Mouse (Mus musculus) gastrocnemius, postnatal 4 days (tissue): Measurements from ENCODE around the gene Clip1. TPM values are rescaled to one million over a fixed set of nuclear protein-coding genes. Genes with fewer than 3 reads are reported as not detected.
"Not testable (repeated sequence)": the region's sequence is repeated elsewhere in the genome, so short reads cannot be mapped to it uniquely, and the experiment has no call there.

Source experiments
- DNase-seq, 2 experiments: peaks; one replicate each; pipeline ENCODE4 v3.0.0; 2021 to 2022; ENCODE audit warnings: low spot score in 2 of 2, mixed read lengths in 2 of 2
- long read RNA-seq, 2 experiments: library from polyadenylated mRNA; stranded (forward); transcript quantifications; one replicate each; pipeline ENCODE4 v2.0.0; 2021
- total RNA-seq, 2 experiments: library from RNA; stranded (reverse); gene quantifications; 2 replicates each; pipeline ENCODE4 v1.2.3; 2021

Gene Clip1
- 10 to 100 TPM; 79.5 to 94.5 TPM for total RNA-seq
- long read RNA-seq, experiment 1, full-length matches to known transcripts, result 11 of 58 reads
- long read RNA-seq, experiment 1, partial matches to known transcripts, result 9 of 58 reads
- long read RNA-seq, experiment 1, other reads (novel, unspliced or antisense), result 38 of 58 reads
- long read RNA-seq, experiment 2, full-length matches to known transcripts, result 16 of 78 reads
- long read RNA-seq, experiment 2, partial matches to known transcripts, result 12 of 78 reads
- long read RNA-seq, experiment 2, other reads (novel, unspliced or antisense), result 50 of 78 reads

DNA sequence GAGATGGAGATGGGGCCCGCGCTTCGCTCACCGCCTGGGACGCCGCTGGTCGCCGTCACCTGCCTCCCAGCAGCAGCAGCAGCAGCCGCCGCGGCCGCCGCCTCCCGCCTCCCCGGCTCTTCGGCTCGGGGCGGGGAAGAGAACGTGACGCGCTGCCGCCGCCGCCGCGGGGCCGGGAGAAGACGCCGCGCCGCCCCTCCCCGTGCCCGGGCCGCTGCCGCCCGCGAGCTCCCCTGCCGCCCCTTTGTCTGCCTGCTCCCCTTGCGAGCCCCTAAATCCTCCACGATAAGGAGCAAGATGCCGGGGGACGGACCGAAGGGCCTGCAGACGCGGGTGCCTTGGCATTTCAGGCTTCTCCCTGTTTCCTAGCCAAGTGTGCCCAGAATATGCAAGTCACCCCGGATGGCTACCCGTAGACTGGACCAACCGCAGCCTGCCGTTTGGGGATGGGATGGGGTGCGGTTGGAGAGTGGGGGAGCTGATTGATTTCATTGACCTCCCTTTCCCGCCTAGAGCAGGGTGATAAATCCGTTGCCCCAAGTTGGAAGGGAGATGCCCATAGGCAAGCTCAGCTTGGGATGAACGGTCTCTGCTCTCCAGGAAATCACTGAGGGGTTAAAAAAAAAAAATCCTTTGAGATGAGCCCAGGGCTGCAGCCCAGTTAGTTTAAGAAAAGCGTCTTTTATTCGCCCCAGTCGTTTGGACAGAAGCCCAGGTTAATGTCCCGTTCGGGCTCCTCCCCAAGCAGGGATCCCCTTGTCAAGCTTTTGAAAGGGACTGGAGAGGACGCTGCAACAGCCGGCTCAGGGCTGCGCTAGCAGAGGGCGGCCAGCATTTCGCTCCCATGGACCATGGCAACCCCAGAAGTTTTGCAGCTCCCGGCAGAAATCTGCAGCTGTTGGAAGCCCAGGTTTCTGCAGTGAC, at the start of gene Clip1:
TSS of gene Clip1 (minus strand) at position 398 of the 924 bp plus-strand sequence.
- DNase-seq, result peak; percentile 47 to 69

DNA sequence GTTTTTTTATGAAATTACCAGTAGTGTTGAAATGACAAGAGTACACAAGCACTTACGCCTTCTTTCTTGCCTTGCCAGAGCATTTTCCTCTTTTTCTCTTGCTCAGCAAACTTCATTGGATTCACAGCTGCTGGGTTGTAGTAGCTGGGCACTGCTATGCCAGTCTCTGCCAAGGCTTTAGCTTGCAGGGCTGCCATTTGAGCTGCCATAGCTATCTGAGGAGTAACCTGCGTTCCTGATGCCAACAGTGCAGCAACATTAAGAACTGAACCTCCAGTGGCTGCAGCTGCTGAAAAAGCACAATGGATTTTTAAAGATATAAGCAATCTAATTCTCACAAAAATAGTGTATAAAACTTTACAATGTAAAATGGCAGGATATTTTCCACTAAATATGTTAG, 46.6 kb upstream of the Clip1 start:
- no peak for DNase-seq

DNA sequence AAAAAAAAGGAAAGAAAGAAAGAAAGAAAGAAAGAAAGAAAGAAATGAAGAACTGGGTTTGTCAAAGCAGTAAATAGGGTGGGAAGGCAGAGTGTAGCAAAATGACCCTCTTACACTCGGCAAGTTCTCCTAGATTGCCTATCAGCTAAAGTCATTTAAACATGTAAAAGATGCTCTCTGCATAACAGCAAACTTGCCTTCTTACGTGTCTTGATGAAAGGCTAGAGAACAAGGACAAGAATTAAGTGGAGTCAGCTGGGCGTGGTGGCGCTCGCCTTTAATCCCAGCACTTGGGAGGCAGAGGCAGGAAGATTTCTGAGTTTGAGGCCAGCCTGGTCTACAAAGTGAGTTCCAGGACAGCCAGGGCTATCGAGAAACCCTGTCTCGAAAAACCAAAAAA, 39.4 kb upstream of the Clip1 start:
- not testable (repeated sequence) for DNase-seq

DNA sequence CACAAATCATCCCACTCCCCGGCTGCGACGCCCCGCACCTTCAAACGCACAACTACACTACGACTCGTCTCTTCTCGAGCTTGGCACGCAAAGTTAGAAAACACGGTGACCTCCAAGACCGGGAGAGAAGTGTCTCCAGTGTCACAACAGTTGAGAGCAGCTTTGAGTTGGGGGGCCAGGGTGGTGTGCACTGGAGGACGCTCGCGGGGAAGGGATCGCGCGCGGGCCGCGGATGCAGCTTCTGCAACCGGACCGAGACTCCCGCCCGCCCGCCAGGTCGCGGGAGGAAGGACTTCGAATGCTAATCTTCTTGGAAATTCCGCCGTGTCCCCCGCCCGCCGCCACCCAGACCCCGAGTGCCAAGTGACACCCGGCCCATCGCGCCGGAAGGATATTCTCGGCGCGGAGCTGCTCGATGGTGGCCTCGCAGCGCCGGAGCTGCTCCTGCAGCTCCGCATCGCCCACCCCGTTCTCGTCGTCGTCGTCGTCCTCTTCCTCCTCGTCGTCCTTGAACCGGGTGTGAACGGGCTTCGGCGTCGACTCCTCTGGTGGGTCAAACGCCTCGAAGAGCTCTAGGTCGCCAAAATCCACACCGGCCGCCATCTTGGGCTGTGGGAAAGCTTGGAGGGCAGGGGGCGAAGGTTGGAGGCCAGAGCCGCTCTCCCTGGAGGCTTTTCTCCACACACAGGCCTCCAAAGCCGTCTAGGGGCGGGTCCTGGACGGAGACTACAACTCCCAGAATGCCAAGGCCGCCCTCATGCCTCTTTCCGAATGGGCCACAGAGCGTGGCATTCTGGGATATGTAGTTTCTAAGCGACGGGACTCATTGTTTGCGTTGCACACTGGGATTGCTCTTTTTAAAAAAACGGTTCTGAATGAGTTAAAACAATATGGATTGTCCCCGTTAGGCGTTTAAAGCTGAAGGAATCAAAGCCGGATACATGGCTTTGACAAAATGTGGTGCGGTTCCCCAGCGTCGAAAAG, 36.2 kb upstream of the Clip1 start, which contains the start of gene Zcchc8:
TSS of gene Zcchc8 (minus strand) at position 773 of the 984 bp plus-strand sequence.
- DNase-seq, result peak; percentile 83 to 95

DNA sequence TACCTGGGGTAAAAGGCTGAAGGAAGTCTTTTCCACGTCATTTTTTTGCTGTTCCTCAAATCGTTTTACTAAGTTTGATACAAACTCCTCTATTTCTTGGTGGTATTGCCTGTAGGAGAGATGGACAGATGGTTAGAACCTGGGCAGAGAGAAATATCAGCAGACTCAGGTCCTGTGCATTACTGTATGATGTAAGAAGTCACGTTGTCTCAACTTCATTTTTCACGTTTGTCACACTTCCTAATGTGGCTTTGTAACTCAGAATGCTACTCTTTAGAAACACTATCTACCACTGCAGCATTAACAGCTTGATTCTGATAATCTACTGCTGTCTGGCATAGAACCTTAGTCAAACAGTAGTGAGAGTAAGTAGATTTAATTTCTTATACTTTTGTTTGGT, 30.2 kb upstream of the Clip1 start:
- DNase-seq, result no peak

DNA sequence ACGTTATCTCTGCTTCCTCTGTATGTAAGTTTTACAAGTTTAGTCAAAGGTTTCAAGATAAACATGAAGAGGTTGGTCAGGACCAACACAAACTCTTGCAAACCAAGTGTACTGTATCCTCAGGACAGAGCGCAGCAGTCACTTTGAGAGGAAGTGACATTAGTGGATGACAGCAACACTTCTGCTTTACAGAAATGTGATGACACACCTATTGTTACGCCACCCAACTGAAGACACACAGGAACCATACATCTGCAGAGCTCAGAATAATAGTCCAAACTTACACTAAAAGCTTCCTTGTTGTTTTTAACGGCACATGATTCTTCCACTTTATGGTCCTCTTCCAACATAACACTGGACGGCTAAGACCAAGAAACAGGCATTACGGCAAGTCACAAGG, 29.4 kb upstream of the Clip1 start:
- no peak for DNase-seq

DNA sequence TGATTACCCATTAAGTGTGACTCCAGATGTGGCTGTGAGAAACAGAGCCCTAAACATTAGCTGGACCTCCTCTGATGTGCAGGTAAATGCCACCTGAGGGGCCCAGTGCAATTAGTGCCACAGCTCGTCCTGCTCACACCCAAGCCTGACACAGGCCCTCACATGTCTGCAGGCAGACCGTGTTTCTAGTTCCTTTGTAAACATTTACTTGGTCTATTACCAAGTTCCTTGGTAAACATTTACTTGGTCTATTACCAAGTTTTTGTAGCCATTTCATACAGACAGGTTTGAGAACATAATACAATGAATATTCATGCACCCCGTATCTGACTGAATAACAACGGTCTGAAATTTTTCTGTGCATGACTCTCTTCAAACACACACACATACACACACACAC, 25.2 kb upstream of the Clip1 start:
- DNase-seq, result no peak

DNA sequence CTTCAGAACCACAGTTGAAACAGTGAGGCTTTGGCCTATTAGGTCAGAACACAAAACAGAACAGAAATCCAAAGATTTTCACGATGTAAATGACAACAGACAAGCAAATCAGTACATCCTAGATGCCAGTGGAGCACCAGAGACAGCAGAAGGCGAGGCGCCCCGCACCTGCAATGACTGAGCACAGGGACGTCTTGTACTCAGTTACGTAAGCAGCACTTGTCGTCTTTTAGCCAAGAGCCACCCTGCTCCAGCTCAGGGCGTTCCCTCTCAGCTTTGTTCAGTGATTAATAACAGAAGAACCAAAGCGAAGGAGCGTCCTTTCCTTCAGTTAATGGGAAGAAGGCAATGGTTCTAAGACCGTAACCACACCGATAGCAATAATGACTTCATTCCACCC, 24.2 kb upstream of the Clip1 start:
- no peak for DNase-seq

DNA sequence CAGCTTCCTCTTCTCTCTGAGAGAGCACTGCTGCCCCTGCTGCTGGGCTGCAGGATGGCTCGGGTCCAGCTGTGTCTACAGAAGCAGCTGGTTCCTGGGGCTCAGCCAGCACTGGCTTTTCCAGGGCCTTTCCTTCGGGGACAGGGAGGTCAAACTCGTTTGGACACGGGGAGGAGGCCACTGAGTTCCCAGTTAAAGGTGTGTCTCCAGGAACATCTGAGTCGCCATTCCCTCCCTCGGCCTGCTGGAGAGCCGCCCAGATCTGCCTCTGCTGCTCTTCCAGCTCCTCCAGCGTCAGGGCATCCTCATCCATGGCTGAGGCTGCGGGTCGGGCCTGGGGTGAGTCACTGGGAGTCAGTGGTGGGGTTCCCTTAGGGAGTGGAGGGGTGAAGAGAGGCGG, 16.2 kb upstream of the Clip1 start:
- DNase-seq, result peak; percentile 60 to 75

DNA sequence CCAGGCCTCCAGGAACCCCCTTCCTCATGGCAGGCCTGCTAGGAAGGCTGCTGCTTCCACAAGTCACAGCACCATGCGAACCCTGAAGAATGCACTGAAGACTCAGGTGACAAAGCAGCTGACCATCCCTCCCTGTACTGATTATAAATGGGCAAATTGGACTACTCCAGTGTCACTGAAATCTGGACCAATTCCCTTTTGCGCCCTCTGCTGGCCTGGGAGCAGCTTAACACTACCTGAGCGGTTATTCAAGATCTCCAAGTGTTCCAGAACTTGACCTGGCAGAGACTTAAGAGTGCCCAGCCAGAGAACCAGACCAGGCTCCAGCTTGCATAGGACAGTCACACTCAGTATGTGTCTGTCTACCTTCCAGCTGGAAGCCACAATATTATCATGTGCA, 14.8 kb upstream of the Clip1 start:
- DNase-seq, result peak; percentile 33 to 70

DNA sequence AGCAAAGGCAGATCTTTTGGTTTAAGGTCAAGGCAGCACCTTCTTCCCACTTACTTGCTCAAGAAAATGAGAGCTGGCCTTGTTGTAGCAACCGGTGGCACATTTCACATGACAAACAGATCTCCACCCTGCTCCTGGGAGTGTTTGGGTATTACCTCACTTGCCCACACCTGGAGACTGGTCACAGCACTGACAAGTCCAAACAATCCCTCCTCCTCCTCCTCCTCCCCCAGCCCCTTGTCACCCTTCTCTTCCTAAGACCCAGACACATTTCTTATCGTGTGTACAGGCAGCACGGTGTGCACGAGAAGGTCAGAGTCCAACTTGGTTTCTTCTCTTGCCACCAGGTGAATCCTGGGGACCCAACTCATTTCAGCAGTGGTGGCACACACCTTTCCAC, 12.5 kb upstream of the Clip1 start:
- DNase-seq, result no peak

DNA sequence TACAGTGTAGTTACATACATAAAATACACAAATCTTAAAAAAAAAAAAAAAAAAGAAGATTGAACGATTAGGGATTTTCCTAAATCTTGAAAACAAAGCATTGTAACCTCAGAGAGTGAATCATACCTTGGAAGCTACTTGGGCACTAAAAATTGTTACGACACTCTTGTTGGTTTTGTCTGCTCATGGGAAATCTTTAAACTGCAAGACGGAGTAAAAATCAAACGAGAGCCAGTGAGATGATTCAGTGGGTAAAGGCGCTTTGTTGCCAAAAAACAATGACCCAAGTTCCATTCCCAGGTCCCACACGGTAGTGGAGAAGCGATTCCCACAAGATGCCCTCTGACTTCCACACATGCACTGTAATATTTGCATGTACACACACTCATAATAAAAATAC, 11.8 kb upstream of the Clip1 start:
- no peak for DNase-seq

DNA sequence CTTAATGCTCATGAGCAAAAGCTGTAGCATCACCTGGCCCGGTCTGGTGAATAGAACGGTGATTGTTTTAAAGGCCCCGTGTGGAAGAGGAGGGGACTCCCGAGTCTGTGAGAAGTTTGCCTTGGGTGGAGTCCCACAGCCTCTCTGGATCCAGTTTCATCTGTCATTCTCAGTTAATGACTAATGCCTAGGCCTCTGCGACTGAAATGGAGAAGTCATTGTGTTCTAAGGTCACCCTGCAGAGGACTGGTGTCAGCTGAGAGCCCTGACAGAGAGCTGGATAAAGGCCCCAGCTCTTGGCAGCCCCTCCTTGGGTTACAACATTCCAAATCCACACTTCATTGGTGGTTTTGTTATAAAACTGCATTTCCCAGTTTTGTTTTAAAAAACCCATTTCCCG, 10.1 kb upstream of the Clip1 start:
- peak in 1 of 2 experiments; percentile 36 for DNase-seq

DNA sequence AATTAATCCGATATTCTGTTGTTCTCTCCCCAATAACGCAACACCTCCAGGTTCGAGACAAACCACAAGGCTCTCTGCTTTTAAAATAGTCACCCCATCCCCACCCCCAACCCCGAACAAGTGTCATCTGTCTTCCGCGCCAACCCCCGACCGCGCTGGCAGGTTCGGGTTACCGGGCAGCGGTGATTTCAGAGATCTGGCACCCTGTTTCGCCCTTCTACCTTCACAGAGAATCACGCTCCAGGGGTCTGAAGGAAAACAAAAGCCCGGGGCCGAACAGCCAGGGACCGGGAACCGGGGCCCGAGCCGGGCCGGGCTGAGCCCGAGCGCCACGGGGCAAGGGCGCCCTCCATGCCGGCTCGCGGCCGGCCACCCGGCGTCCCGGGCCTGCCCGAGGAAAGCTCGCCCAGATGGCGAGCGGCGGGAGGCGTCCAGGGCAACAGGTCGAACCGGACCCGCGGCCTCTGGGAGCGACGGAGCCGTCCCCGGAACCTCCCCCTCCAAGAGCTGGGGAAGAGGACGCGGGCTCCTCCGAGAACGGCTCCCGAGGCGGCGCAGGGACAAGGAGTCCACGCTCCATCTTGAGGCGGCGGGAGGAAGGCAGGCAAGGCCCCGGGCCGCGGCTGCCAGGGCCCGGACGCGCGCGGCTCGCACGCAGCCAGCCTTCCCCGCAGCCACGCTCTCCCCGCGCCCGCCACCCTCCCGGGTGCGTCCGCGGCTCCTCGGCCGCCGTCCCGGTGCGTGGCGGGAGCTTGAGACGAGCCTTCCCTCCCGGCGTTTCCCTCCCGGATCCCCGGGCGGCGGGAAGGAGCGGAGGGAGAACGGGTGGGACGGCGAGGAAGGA, 819 bp downstream of the Clip1 start:
- peak; percentile 28 to 64 for DNase-seq

DNA sequence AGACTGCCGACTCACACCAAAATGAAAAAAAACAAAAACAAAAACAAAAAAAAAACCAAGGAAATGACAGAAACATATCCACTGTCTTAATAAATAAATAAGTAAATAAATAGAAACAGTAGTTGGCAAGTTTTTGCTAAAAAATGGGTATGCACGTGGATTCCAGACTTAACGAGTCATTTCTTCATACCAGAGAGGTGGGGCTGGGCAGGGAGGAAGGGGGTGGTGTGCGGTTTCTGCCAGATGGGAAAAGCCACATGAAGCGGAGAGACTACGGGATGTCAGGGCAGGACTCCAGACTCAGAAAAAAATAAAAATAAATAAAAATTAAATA, 1.4 kb downstream of the Clip1 start:
- peak in 1 of 2 experiments; percentile 28 for DNase-seq

DNA sequence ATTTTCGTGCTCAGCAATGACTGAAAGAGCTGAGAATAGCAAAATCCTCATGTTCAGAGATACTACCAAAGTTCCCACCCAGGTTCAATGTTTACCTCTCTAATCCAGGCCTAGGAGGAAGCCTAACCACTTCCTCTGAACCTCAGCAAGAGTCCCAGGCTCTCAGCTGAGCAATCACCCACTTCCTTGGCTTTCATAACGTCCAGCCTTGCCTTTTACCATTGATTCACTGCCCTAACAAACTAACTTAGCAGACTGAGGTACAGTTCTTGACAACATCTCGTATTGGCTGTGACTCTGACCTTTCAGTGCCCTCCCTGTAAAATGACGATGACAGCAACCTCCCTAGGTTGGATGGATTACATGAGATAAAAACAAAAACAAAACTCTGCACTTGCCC, 2.0 kb downstream of the Clip1 start:
- DNase-seq, result no peak

DNA sequence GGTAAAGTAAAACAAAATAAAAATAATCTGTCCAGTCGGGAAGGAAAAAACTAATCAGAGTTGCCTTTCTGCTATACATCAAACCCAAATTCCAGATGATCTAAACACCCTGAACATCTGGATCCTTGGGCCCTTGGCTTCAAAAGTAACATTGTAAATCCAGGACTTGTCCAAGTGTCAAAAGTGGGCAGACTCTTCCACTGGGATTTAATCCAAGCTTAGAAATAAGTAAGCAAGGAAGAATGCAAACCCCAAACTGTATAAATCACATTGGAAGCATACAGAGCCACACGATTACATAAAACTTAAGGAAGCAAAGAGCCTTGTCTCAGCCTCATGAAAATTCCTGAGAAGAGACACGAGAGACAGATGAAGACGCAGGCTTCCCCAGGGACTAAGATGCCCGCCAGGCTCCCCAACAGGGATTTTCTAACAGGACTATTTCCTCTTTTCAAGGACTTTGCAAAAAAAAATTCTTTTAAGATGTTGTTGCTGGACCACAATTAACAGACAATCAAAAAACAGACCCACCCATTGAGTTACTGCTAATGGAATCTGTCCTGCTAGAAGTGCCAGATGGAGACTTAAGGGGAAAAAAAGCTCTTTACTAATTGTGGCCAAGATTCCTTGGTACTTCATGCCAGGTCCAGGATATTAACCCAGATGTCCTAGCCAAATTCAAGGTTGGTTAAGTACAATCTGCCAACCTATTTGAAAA, 4.7 kb downstream of the Clip1 start:
- no peak for DNase-seq

DNA sequence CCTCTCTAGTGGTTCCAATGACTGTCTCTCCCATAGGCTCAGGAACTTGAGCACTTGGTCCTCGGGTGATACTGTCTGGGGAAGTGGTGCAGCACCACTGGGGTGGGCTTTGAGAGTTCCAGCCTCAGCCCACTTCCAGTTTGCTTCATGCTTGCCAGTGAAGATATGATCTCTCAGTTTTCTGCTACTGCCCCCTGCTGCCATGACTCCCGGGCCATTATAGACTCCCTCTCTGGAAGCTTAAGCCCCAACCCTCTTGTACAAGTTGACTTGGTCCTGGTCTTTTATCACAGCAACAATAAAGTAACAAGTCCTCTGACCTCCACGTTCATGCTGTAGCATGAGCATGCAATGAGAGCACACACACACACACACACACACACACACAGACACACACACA, 5.3 kb downstream of the Clip1 start:
- DNase-seq, result no peak

DNA sequence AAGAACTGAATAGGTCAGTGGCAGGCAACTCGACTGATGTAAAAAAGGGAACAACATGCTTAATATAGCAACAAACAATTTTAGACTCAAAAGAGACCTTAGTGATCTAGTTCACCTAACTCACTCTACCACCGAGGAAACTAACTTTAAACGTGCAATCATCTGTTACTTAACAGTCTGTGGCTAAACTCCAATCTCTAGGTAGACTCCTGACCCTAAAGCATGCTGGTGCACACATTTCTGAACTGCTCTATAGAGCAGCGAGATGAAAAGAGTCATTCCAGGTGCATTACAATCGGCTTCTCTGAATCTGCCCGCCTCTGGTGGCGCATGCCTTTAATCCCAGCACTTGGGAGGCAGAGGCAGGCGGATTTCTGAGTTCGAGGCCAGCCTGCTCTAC, 8.7 kb downstream of the Clip1 start:
- no peak for DNase-seq

DNA sequence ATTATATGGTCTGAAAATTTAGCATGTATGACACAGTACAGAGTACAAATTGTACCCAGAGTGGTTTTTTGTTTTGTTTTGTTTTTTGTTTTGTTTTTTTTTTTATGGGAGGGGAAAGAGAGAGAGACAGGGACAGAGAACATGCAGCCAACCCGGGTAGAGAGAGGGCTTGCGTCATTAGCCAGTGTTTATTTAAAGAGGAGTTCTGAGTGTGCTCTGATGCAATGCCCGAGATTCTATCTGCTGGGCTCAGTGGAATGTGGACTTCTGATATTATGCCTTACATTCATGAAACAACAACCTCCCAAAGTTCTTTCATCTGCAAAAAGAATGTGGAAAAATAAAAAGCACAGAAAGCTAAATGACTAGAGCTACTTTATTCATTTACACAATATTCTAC, 9.2 kb downstream of the Clip1 start:
- no peak for DNase-seq
